Mouse (Mus musculus) forebrain, embryonic 15.5 days (tissue): ENCODE data around the gene Ltbp4. TPM values are rescaled to one million over a fixed set of nuclear protein-coding genes. Genes with fewer than 3 reads are reported as not detected.

Experiments
- ATAC-seq: fragments of 200-750 bp; cut with Nextera tagmentation; replicated peaks from 2 replicates; pipeline ENCODE4 v1.8.0; 2017; ENCODE audit warnings: mild to moderate bottlenecking, moderate TSS enrichment, moderate library complexity
- H3K27ac ChIP-seq: fragments of 300-500 bp; sonication (generic); replicated peaks from 2 replicates; pipeline ENCODE4 v1.5.1; 2015; ENCODE audit warnings: mild to moderate bottlenecking, inconsistent platforms
- H3K27me3 ChIP-seq: fragments of 300-500 bp; sonication (generic); 2 replicates; pipeline ENCODE4 v1.6.1; 2015; ENCODE audit warnings: inconsistent platforms
- H3K36me3 ChIP-seq: fragments of 300-500 bp; sonication (generic); 2 replicates; pipeline ENCODE4 v1.6.1; 2015; ENCODE audit warnings: mild to moderate bottlenecking, inconsistent platforms
- H3K4me1 ChIP-seq: fragments of 300-500 bp; sonication (generic); 2 replicates; pipeline ENCODE4 v1.6.1; 2015; ENCODE audit warnings: inconsistent platforms
- H3K4me2 ChIP-seq: fragments of 300-500 bp; sonication (generic); replicated peaks from 2 replicates; pipeline ENCODE4 v1.6.1; 2015; ENCODE audit warnings: mild to moderate bottlenecking, inconsistent platforms
- H3K4me3 ChIP-seq: fragments of 300-500 bp; sonication (generic); 2 replicates; pipeline ENCODE4 v1.5.1; 2015; ENCODE audit warnings: mild to moderate bottlenecking, inconsistent platforms
- H3K9ac ChIP-seq: fragments of 300-500 bp; sonication (generic); replicated peaks from 2 replicates; pipeline ENCODE4 v1.6.1; 2015; ENCODE audit warnings: mild to moderate bottlenecking, inconsistent platforms
- H3K9me3 ChIP-seq: fragments of 300-500 bp; sonication (generic); 2 replicates; pipeline ENCODE4 v1.6.1; 2016; ENCODE audit warnings: inconsistent platforms
- WGBS: fragments of 180-500 bp; shearing (Covaris S2); methylation state at CpG from one replicate; pipeline ENCODE4 v1.1.7; 2015; ENCODE audit warnings: mixed read lengths; 5-methylcytosine and 5-hydroxymethylcytosine counted together
- polyA plus RNA-seq: library from polyadenylated mRNA; unstranded; fragments of >200 nt; fragmentation: Nextera tagmentation; extraction: Ambion mirVana; gene quantifications from 2 replicates; pipeline ENCODE4 v1.2.1, GENCODE M21; 2015

Ltbp4 gene
- polyA plus RNA-seq, 1 experiment from 2014 or later, result 15.0 TPM

DNA sequence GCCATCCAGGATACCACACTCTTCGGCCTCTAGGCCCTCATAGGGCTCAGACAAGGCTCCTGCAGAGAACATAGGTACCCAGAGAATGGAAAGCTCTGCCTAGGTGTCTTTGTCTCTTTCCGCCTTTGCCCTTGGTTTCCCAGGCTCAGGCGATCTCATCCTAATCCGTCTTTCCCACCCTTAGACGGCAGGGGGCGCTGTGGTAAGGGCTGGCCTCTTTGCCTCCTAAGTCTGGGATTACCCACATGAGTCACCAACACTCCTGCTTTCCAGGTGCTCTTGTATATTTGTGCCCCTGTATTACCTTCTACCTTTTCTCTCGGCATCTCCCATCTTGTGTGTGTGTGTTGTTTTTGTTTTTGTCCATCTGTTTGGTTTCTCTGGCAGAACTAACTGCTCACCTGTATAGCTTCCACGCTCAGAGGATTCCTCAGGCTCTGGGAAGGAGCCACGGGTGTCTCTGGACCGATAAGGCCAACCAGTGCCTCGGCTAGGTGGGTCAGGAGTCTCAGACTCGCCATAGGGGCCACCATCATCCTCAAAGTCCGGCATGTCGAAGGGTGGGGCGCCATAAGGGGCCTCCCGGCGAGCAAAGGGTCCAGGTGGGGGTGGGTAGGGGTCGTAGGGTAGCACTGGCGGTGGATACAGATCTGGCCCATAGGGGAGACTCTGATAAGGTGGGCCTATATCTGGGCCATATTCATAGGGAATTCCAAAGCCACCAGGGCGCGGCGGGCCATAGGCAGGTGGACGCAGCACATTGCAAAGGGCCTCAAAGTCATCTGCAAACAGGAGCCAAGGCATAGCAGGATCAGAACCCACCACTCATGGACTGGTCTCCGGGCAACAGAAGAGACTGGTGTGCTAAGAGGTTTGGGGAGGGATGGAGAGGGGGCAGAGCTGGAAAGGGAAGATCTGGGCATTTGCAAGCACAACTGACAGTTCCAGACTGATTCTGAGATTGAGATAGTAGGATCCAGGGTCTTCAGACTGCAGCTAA, 31.0 kb downstream of the Ltbp4 start:
- H3K9ac ChIP-seq, result no peak overlapping the region
- whole genome bisulfite sequencing, result 80% methylated on average over 24 of the region's 24 CpGs
- no peaks in the 10 kb centered on the region for H3K9me3 ChIP-seq
- no peaks in the 10 kb centered on the region for H3K27me3 ChIP-seq
- H3K4me2 ChIP-seq, result no peak overlapping the region
- no peak overlapping the region for H3K4me3 ChIP-seq
- H3K36me3 ChIP-seq, result no peaks in the 10 kb centered on the region
- no peak for ATAC-seq
- no peak overlapping the region for H3K27ac ChIP-seq
- H3K4me1 ChIP-seq, result peaks cover 9% of the 10 kb centered on the region

DNA sequence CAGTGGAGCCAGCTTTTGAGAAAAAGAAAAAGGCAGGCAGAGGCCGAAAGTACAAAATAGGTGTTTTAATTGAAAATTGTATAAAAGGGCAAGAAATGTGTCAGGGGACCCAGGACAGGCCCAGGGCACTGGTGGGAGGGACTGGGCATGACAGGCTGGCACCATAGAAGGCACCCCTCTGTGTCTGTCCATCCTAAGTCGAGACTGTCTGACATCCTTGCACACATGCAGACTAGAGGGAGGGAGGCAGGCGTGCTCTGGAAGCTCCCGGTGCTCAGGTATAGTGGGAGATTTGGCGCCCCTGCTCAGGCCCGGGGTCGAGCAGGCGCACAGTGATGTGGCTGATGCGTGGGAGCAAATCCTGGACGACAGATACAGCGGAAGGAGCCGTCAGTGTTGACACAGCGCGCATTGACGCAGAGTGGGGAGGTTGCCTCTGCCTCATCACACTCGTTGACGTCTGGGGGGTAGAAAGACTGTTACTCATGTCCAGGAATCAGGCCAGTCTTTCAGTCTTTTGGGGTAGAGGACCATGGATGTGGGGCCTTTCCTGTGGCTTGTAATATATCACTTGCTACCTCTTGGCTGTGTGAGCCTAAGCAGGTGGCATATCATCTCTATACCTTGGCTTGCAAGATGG, 32.3 kb downstream of the Ltbp4 start:
- no peaks in the 10 kb centered on the region for H3K9me3 ChIP-seq
- H3K4me1 ChIP-seq, result peaks cover 4% of the 10 kb centered on the region
- H3K27ac ChIP-seq, result no peak overlapping the region
- H3K27me3 ChIP-seq, result no peaks in the 10 kb centered on the region
- no peaks in the 10 kb centered on the region for H3K36me3 ChIP-seq
- H3K4me2 ChIP-seq, result no peak overlapping the region
- no peak overlapping the region for H3K9ac ChIP-seq
- ATAC-seq, result no peak
- WGBS, result 88% methylated on average over 17 of the region's 17 CpGs
- H3K4me3 ChIP-seq, result no peak overlapping the region

DNA sequence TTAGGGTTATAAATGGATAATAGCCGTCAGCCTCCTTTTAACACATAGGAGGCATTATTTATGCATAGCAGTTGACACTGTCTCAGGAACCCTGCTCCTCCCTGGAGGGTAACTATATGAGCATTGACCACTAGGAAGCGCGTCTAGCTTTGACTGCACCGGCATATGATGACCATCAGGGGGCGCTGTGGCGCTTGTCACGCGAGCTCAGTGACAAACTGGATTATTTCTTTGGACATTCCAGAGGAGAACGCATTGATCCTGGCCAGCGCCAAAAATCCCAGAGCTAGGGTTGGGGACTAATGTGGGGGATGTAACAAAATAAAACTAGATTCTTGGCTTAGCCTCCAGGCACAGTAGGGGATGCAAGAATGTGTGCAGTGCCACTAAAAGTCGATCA, 35.3 kb downstream of the Ltbp4 start:
- H3K4me3 ChIP-seq, result no peak overlapping the region
- no peaks in the 10 kb centered on the region for H3K9me3 ChIP-seq
- no peak overlapping the region for H3K27ac ChIP-seq
- no peak overlapping the region for H3K9ac ChIP-seq
- 10% methylated on average over 11 of the region's 11 CpGs for WGBS
- no peak overlapping the region for H3K4me2 ChIP-seq
- no peaks in the 10 kb centered on the region for H3K27me3 ChIP-seq
- H3K4me1 ChIP-seq, result no peaks in the 10 kb centered on the region
- H3K36me3 ChIP-seq, result no peaks in the 10 kb centered on the region
- ATAC-seq, result no peak

DNA sequence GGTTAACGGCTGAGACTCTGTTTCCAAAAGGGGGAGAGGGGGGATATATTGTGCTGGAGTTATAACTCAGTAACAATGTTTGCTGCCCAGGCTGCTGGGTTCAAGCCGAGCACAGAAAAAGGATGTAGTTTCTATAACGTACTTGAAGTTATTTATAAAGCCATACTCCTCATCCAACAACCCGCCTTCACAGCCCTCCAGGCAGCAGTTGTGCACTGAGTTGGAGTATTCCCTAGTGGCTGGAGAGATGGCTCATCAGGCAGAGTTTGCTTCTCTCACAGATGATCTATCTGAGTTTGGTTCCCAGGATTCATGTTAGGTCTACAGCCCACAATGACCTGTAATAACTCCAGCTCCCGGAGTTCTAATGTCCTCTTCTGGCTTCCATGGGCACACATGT, 36.7 kb downstream of the Ltbp4 start:
- ATAC-seq, result no peak
- H3K36me3 ChIP-seq, result no peaks in the 10 kb centered on the region
- H3K9ac ChIP-seq, result no peak overlapping the region
- no peak overlapping the region for H3K27ac ChIP-seq
- no peak overlapping the region for H3K4me2 ChIP-seq
- 84% methylated on average over 5 of the region's 5 CpGs for WGBS
- H3K27me3 ChIP-seq, result no peaks in the 10 kb centered on the region
- H3K9me3 ChIP-seq, result no peaks in the 10 kb centered on the region
- H3K4me3 ChIP-seq, result no peak overlapping the region
- no peaks in the 10 kb centered on the region for H3K4me1 ChIP-seq

DNA sequence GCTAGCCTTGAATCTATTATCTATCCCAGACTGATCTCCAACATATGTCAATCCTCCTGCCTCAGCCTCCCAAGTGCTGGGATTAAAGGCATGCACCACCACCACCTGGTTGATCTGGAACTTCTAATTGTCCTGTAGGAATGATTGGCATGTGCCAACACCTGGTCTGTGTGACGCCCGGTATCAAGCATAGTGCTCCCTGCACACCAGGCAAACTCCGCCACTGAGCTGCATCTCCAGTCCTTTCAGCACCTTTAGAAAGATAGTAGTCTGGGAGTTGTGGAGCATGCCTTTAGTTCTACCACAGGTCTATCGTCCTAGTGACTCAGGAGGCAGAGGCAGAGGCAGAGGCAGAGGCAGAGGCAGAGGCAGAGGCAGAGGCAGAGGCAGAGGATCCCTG, 37.1 kb downstream of the Ltbp4 start:
- no peak for ATAC-seq
- H3K9ac ChIP-seq, result no peak overlapping the region
- no peak overlapping the region for H3K4me2 ChIP-seq
- no peaks in the 10 kb centered on the region for H3K27me3 ChIP-seq
- 89% methylated on average over 4 of the region's 4 CpGs for WGBS
- no peaks in the 10 kb centered on the region for H3K9me3 ChIP-seq
- no peaks in the 10 kb centered on the region for H3K4me1 ChIP-seq
- H3K27ac ChIP-seq, result no peak overlapping the region
- H3K36me3 ChIP-seq, result no peaks in the 10 kb centered on the region
- H3K4me3 ChIP-seq, result no peak overlapping the region

DNA sequence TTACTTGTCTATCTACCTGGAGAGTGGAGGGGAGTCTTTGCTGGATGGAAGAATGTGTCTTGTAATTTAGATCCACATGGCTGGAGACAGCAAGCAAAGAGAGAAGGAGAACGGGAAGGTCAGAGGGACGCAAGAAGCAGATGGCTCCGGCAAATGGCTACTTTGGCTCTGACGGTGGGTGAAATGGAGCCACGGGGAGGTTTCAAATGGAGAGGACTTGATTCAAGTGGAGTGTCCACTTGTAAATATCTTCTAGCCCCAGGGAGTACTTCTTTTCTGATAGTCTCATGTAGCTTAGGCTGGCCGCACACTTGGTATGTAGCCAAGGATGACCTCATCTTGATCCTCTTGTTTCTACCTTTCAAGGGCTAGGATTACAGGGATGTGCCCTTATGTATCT, 38.7 kb downstream of the Ltbp4 start:
- Histone ChIP-seq H3K36me3 (no peaks in the 10 kb centered on the region), H3K27ac (no peak overlapping the region), H3K4me2 (no peak overlapping the region), H3K9me3 (no peaks in the 10 kb centered on the region), H3K9ac (no peak overlapping the region), H3K4me1 (no peaks in the 10 kb centered on the region), H3K4me3 (no peak overlapping the region), H3K27me3 (no peaks in the 10 kb centered on the region)
- WGBS, result 82% methylated on average over 6 of the region's 6 CpGs
- ATAC-seq, result no peak

DNA sequence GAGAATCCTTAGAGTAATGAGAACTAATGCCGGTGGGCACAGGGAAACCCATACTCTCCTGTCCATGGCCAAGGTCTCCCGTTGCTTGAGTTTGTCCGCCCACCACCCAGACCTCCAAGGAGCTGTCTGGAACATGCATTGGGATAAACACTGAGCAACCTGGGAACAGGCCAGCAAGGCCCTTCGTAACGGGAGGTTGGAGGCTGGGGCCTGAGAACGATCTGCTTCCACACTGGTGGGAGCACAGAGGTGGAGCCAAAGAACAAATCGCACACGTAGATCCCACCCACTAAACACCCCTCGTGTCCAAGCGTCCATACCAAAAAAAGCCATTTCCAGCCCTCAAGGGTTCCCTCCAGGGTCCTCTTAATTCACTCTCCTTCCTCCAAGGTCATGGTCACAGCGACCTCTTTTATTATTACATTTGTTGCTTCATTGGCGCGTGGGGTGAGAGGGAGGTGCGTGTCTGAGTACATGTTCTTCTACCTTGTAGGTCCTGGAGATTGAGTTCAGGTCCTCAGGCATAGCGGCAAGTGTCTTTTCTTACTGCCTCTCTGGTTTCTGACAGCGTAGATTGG, 39.4 kb downstream of the Ltbp4 start:
- Histone ChIP-seq H3K4me1 (no peaks in the 10 kb centered on the region), H3K36me3 (no peaks in the 10 kb centered on the region), H3K27me3 (no peaks in the 10 kb centered on the region), H3K9me3 (no peaks in the 10 kb centered on the region), H3K4me2 (no peak overlapping the region), H3K27ac (no peak overlapping the region), H3K9ac (no peak overlapping the region), H3K4me3 (no peak overlapping the region)
- ATAC-seq, result no peak
- 85% methylated on average over 16 of the region's 16 CpGs for WGBS

DNA sequence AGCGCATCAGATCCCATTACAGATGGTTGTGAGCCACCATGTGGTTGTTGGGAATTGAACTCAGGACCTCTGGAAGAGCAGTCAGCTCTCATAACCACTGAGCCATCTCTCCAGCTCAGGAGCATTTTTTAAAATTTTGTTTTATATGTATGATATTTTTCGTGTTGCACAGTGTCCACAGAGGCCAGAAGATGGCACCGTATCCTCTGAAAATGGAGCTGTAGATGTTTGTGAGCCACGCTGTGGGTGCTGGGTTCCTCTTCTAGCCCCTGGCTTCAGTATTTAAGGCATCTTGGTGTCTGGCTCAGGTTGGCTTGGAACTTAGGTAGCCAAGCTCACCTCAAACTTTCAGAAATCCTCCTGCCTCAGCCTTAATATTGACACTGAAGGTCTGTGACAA, 41.0 kb downstream of the Ltbp4 start:
- ATAC-seq, result no peak

DNA sequence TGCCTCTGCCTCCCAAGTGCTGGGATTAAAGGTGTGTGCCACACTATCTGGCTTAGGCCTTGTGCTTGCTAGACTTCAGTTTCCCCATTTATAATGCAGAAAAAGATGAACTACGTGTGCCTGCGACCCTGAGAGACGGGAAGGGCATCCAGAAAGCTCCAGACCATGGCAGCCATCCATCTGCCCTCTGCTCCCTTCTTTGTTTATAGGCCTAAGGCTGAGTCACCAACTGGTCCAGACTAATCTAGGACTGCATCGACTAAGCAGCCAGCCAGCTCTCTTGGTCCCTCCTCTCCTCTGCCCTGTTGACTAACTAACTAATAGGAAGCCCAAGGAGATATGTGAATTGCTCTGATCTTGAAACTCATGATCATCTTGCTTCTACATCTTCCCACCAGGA, 41.5 kb downstream of the Ltbp4 start:
- no peaks in the 10 kb centered on the region for H3K27me3 ChIP-seq
- H3K4me1 ChIP-seq, result no peaks in the 10 kb centered on the region
- no peaks in the 10 kb centered on the region for H3K9me3 ChIP-seq
- no peak overlapping the region for H3K4me2 ChIP-seq
- no peak overlapping the region for H3K27ac ChIP-seq
- no peak overlapping the region for H3K9ac ChIP-seq
- H3K4me3 ChIP-seq, result no peak overlapping the region
- WGBS, result 88% methylated on average over 4 of the region's 4 CpGs
- no peak for ATAC-seq
- H3K36me3 ChIP-seq, result no peaks in the 10 kb centered on the region

More for the DNA sequence above, 41.0 kb downstream of the Ltbp4 start:
- Histone ChIP-seq H3K9me3 (no peaks in the 10 kb centered on the region), H3K9ac (no peak overlapping the region), H3K4me3 (no peak overlapping the region), H3K4me1 (no peaks in the 10 kb centered on the region), H3K27me3 (no peaks in the 10 kb centered on the region), H3K36me3 (no peaks in the 10 kb centered on the region), H3K27ac (no peak overlapping the region), H3K4me2 (no peak overlapping the region)
- 96% methylated on average over 4 of the region's 4 CpGs for WGBS

DNA sequence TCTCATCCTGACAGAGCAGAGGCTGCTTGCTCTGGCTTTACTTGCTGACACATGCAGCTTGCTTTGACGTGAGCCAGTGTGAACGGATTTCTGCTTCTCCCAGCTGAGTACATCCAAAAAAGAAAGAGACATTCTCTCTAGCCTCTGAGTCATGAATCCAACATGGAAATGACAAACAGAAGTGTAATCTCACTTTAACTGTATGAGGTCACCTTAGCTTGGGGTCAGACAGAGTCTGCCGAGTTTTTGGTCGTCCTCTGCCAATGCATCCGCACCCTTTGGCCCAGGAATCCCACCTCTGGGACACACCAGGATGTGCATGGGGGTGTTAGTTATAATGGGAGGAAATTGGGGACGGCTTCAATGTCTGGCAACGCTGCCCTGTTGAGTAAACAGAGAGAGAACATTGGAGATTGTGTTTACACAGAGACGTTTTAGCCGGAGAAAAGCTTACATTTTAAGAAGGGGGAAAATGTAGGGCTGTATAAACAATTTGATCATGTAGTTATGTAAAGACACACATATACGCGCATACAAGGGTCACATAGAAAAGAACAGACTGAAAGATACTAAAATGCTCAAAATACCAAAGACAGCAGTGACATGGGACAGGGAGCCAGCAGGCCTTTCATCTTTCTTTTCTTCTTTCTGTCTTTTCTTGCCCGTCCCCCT, 45.6 kb downstream of the Ltbp4 start:
- no peak for ATAC-seq
- H3K9ac ChIP-seq, result no peak overlapping the region
- no peak overlapping the region for H3K4me2 ChIP-seq
- no peaks in the 10 kb centered on the region for H3K4me1 ChIP-seq
- no peak overlapping the region for H3K4me3 ChIP-seq
- WGBS, result 77% methylated on average over 12 of the region's 12 CpGs
- H3K9me3 ChIP-seq, result no peaks in the 10 kb centered on the region
- H3K36me3 ChIP-seq, result no peaks in the 10 kb centered on the region
- H3K27ac ChIP-seq, result no peak overlapping the region
- H3K27me3 ChIP-seq, result no peaks in the 10 kb centered on the region

DNA sequence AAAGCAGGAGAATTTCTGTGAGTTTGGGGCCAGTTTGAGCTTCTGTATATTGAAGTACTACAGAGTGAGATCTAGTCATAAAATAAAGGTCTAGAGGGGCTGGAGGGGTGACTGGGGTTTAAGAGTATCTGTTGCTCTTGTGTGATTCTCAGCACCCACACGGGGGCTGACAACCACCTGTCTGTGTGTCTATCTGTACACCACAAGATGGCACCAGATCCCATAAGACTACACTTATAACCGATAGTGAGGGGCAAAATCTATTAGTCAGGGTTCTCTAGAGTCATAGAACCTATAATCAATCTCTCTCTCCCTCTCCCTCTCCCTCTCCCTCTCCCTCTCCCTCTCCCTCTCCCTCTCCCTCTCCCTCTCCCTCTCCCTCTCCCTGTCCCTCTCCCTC, 46.9 kb downstream of the Ltbp4 start:
- Histone ChIP-seq H3K9ac (no peak overlapping the region), H3K4me3 (no peak overlapping the region), H3K9me3 (no peaks in the 10 kb centered on the region), H3K27ac (no peak overlapping the region), H3K4me2 (no peak overlapping the region), H3K36me3 (no peaks in the 10 kb centered on the region), H3K4me1 (peaks cover under 1% of the 10 kb centered on the region; the same call in 1 of the 2 replicates), H3K27me3 (0 out of 2 replicates have a peak, but pooled peaks cover 1% of the 10 kb centered on the region)
- WGBS, result 70% methylated on average over 2 of the region's 2 CpGs
- no peak for ATAC-seq

DNA sequence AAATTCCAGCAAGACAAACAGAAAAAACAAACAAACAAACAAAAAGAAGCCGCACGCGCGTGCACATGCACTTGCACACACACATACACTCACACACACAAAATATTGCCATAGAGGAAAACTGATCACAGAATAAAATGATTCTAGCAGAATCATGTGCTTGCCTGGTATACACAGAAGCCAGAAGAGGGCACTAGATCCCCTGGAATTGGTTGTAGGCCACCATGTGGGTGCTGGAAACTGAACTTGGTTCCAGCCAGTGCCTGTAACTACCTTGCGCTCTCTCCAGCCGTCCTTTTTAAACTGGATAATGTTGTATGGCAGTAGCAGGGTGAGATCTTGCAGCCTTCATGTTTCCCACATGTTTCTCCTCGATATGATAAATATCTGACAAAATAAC, 48.8 kb downstream of the Ltbp4 start:
- no peak overlapping the region for H3K4me3 ChIP-seq
- 0 out of 2 replicates have a peak, but pooled peaks cover 3% of the 10 kb centered on the region for H3K27me3 ChIP-seq
- H3K36me3 ChIP-seq, result no peaks in the 10 kb centered on the region
- no peaks in the 10 kb centered on the region for H3K9me3 ChIP-seq
- 90% methylated on average over 7 of the region's 7 CpGs for WGBS
- H3K4me2 ChIP-seq, result no peak overlapping the region
- ATAC-seq, result no peak
- peaks cover 9% of the 10 kb centered on the region for H3K4me1 ChIP-seq
- H3K27ac ChIP-seq, result no peak overlapping the region
- no peak overlapping the region for H3K9ac ChIP-seq
